Mouse (Mus musculus): ENCODE data around the gene Zranb2.

Gene Zranb2

DNA sequence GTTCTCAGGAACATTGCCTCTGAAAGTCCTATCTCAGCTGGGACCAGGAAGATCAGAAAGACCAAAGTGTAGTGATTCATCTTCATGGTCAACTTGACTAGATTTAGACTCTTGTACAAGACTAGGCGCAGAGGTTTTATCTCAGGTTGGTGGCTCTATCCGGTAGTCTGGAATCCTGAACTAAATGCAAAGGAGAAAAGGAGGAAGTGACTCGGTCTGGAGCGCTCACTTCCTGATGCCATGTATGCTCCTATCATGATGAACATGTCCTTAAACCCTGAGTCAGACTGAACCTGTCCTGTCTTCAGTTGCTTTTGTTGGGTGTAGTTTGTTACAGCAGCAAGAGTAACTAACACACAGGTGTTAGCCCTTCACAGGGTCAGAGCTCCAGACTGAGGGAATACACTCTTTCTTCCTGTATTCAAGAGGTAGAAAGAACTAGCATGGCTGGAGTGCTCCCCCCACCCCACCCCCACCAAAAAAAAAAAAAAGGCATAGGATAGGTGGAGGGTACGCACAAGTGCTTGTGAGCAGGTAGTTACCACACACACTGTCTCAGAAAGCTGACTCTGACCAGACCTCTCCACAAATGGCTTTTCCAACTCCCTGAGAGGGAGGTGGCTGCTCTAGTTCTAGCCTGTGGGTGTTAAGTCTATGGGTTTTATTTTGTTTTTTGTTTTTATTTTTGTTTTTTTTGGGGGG, 44.7 kb downstream of the Zranb2 start:
- no peak for DNase-seq (ENCODE audit: low spot score)

DNA sequence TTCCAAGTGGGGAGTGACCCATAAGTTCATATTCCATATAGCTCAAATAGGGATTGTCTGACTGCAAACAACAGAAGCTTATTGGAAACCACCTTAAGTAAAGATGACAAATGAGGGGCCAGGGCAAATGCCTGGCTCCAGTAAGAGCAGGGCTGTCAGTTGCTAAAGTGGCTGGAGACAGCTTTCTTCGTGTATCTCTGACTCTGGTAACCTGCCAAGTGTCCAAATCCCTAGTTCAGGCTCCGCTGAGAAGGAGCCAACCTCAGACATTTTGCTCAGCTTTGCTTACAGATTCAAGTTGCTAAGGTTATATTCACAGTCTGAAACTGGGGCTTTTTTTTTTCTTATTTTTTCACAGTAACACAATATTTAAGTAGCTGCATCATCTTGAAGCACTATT, 45.4 kb downstream of the Zranb2 start:
- DNase-seq (ENCODE audit: low spot score), result no peak

DNA sequence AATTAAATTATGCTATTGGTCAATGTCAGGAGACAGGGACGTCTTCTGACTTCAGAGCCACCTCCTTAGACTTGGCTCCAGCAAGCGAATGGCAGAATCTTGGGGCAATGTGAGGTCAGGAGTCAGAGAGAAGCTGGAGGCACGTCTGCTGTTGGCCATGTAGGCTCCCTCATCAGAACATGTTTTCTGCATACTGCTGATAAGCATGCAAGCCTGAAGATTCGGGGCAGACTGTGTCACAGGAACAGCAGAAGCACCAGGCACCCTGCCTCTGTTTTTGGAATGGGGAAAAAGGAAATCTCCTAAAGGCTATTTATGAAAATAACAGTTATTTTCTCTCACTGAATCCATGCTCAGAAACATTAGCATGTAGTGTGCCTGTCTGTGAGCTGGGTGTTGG, 46.3 kb downstream of the Zranb2 start:
- DNase-seq (ENCODE audit: low spot score), result no peak

DNA sequence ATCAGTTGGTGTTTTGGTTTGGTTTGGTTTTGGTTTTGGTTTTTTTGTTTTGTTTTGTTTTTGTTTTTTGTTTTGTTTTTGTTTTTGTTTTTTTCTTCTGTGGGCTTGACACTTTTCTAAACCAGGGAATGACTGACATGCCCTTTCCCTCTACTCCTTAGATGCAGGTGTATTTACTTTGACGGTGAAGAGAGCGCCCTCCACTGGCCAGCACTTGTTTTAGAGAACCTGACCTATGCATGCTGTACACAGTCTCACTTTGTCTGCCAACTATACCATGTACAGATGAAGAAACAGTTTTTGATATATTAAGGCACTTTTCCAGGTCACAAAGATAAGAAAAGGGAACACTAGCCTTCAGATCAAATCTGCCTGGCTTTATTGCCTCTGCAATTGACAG, 47.8 kb downstream of the Zranb2 start:
- DNase-seq (ENCODE audit: low spot score), result no peak

DNA sequence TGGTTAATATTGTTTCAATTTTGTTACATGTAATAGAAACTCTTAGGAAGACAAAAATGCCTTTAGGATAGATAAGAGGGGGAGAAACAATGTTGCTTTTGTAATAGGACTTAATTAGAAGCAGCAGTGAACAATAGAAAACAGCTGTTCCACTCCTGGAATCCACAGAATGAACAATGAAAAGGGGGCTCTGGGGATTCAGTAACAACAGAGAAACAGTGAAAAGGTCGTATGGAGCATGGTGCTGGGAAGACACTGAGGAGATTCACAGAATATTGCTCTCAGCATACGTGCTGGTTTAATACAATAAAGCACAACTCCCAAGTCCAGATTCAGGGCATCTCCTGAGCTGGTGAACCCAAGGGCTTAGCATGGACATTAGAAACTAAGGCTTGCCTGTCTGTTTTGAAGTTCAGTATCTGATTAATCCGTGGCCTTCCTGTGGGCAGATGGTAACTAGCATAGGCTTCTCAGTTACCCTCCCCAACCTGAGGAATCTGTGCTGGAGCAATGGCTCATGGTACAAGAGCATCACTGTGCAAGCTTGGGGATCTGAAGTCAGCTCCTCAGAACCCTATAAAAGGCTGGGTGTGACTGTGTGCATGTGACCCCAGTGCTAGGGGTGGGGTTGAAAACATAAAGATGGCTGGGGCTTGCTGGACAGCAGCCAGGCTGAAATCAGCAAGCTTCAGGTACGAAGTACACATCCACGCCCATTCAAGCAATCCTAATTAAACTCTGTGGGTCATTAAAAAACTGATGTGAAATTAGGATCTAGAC, 48.9 kb downstream of the Zranb2 start:
- DNase-seq (ENCODE audit: low spot score), result no peak

DNA sequence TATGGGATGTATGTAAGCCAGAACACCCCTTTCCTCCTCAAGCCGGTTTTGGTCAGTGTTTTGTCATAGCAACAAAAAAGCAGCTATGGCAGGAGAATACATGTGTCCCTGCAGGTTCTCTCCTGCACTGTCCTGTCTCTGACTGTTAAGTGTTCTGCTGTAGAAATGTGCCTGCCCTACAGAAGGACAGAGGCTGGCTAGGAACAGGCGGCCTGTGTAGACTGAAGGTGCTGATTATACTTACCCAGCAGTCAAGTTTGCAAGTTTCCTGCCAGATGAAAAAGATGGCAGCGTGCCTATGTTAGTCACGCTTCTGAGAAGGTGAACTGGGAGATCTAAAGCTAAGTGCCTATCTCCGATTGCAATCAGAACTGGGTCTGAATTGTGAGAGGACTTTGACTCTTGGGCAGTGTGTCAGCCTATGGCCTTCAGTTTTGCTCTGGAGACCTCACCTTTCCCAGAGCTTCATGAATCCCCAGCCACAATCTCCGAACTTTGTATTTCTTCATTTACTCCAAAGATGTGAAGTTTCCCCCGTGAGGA, 63.9 kb downstream of the Zranb2 start:
- DNase-seq (ENCODE audit: low spot score), result no peak
